Mouse (Mus musculus) MEL (cell line): ENCODE data around the gene Armc10.

ENCODE experiments used
- CTCF ChIP-seq, 3 experiments: IDR thresholded peaks in 2 of 3; conservative IDR thresholded peaks in 1 of 3; 2 replicates each; pipeline ENCODE4 v1.5.1; 2011 to 2012; ENCODE audit warnings: low read length in 3 of 3, low read depth in 2 of 3, mild to moderate bottlenecking in 2 of 3, improper control_type of control experiment in 1 of 3, inconsistent platforms in 1 of 3, mixed read lengths in 1 of 3, moderate library complexity in 1 of 3; ENCODE audit not compliant: control insufficient read depth in 1 of 3, insufficient read depth in 1 of 3, poor library complexity in 1 of 3, severe bottlenecking in 1 of 3
- ELF1 ChIP-seq: IDR thresholded peaks from 2 replicates; pipeline ENCODE4 v1.6.1; 2014; ENCODE audit warnings: low read depth, mild to moderate bottlenecking, inconsistent platforms, low read length, improper control_type of control experiment, moderate library complexity
- EP300 ChIP-seq, 2 experiments: IDR thresholded peaks; 2 replicates each; pipeline ENCODE4 v1.6.1; 2011; ENCODE audit warnings: improper control_type of control experiment in 2 of 2, low read length in 2 of 2, low read depth in 1 of 2, mild to moderate bottlenecking in 1 of 2
- HCFC1 ChIP-seq: IDR thresholded peaks from 2 replicates; pipeline ENCODE4 v1.6.1; 2012; ENCODE audit warnings: low read depth, mild to moderate bottlenecking, inconsistent platforms, low read length, improper control_type of control experiment, moderate library complexity
- MYC ChIP-seq: IDR thresholded peaks from 2 replicates; pipeline ENCODE4 v1.6.1; 2011; ENCODE audit warnings: low read depth, mild to moderate bottlenecking, low read length, improper control_type of control experiment, moderate library complexity
- NELFE ChIP-seq: IDR thresholded peaks from 2 replicates; pipeline ENCODE4 v1.6.1; 2011; ENCODE audit warnings: low read depth, low read length, improper control_type of control experiment

DNA sequence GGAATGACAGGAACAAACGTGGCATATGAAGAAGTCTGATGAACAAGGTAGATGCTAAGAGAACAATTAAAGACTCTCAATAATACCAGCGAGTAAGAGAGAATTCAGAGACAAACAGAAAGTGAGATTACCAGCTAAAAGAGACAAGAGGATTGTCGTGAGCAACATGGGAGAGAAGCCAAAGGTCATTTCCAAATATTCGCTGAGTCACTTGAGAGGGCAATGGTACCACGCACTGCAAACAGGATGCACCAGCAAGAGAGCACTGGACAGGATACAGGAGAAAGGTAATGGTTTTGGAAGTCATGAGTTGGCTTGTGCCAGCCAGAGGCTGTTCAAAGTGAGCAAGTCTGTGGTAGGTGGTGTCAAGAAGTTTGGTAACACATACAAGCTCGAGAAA, 39.7 kb upstream of the Armc10 start:
- TF ChIP-seq CTCF (IDR thresholded peaks at IDR 0.05 in 2 of 3, conservative IDR thresholded peaks at IDR 0.05 in 1 of 3; ENCODE audit: control insufficient read depth in 1 of 3, insufficient read depth in 1 of 3, low read depth in 2 of 3, low read length in 3 of 3, poor library complexity in 1 of 3, severe bottlenecking in 1 of 3), result no peak
- no peak for TF ChIP-seq NELFE
- no peak for TF ChIP-seq ELF1
- TF ChIP-seq HCFC1, result no peak
- no peak for TF ChIP-seq EP300 (IDR thresholded peaks at IDR 0.05; ENCODE audit: low read depth in 1 of 2, low read length in 2 of 2)
- no peak for TF ChIP-seq MYC
